Mouse (Mus musculus) hindbrain, postnatal 0 days (tissue): ENCODE results near the gene Mgat1. TPM values are rescaled to one million over a fixed set of nuclear protein-coding genes. Genes with fewer than 3 reads are reported as not detected.

Source experiments
- ATAC-seq: fragments of 200-750 bp; cut with Nextera tagmentation; 2 replicates; pipeline ENCODE4 v1.8.0; 2017; ENCODE audit warnings: mild to moderate bottlenecking, moderate TSS enrichment, moderate library complexity
- DNase-seq: peaks from one replicate; pipeline ENCODE4 v3.0.0-alpha.2; 2015; ENCODE audit warnings: low spot score
- H3K27ac ChIP-seq: fragments of 300-500 bp; sonication (generic); 2 replicates; pipeline ENCODE4 v1.5.1; 2014; ENCODE audit warnings: mild to moderate bottlenecking
- H3K27me3 ChIP-seq: fragments of 300-500 bp; sonication (generic); 2 replicates; pipeline ENCODE4 v1.6.1; 2014; ENCODE audit warnings: low read length, mixed read lengths; ENCODE audit not compliant: insufficient read depth
- H3K36me3 ChIP-seq: fragments of 300-500 bp; sonication (generic); 2 replicates; pipeline ENCODE4 v1.6.1; 2014; ENCODE audit warnings: low read length, mixed read lengths; ENCODE audit not compliant: insufficient read depth
- H3K4me1 ChIP-seq: fragments of 300-500 bp; sonication (generic); 2 replicates; pipeline ENCODE4 v1.6.1; 2014; ENCODE audit warnings: antibody characterized with exemption, low read length, mixed read lengths; ENCODE audit not compliant: insufficient read depth
- H3K4me2 ChIP-seq: fragments of 300-500 bp; sonication (generic); 2 replicates; pipeline ENCODE4 v1.6.1; 2014; ENCODE audit warnings: low read depth, mild to moderate bottlenecking, low read length, moderate library complexity, mixed read lengths
- H3K4me3 ChIP-seq: fragments of 300-500 bp; sonication (generic); 2 replicates; pipeline ENCODE4 v1.5.1; 2014; ENCODE audit warnings: low read length
- H3K9ac ChIP-seq: fragments of 300-500 bp; sonication (generic); replicated peaks from 2 replicates; pipeline ENCODE4 v1.6.1; 2014; ENCODE audit warnings: mild to moderate bottlenecking, low read length, moderate library complexity, mixed read lengths
- H3K9me3 ChIP-seq: fragments of 300-500 bp; sonication (generic); 2 replicates; pipeline ENCODE4 v1.6.1; 2016; ENCODE audit warnings: low read length, mixed read lengths
- CTCF ChIP-seq: IDR thresholded peaks from 2 replicates; pipeline ENCODE4 v1.5.1; 2016; ENCODE audit warnings: antibody characterized with exemption, control low read depth, low read depth
- WGBS: fragments of 180-500 bp; shearing (Covaris S2); extraction: QIAGEN DNeasy Blood & Tissue Kit; methylation state at CpG from one replicate; pipeline ENCODE4 v1.1.7; 2014; 5-methylcytosine and 5-hydroxymethylcytosine counted together
- polyA plus RNA-seq: library from polyadenylated mRNA; unstranded; fragments of >200 nt; fragmentation: Nextera tagmentation; extraction: Ambion mirVana; gene quantifications from 2 replicates; pipeline ENCODE4 v1.2.1, GENCODE M21; 2015
- total RNA-seq: library from RNA; depleted of rRNA; stranded (reverse); fragments of >200 nt; gene quantifications from 2 replicates; pipeline ENCODE4 v1.2.3, GENCODE M21; 2014

Gene Mgat1
- total and polyA plus RNA-seq, 2 experiments from 2014 or later = 35.3 to 87.4 TPM

- no peak overlapping the region for H3K9ac ChIP-seq
- H3K27me3 ChIP-seq = no peaks in the 10 kb centered on the region
- no peak overlapping the region for H3K27ac ChIP-seq
- H3K36me3 ChIP-seq = peaks cover 13% of the 10 kb centered on the region; the same call in 1 of the 2 replicates
- H3K9me3 ChIP-seq = no peaks in the 10 kb centered on the region
- whole genome bisulfite sequencing = 88% methylated on average over 21 of the region's 21 CpGs
- ATAC-seq (no peak), DNase-seq (no peak)
- no peak overlapping the region for H3K4me3 ChIP-seq
- no peak overlapping the region for H3K4me2 ChIP-seq
- no peak for TF ChIP-seq CTCF
- H3K4me1 ChIP-seq = no peaks in the 10 kb centered on the region
These were observed 16.8 kb downstream of the Mgat1 start for GRCm38 (mm10) chr11:49260598-49261312.

DNA sequence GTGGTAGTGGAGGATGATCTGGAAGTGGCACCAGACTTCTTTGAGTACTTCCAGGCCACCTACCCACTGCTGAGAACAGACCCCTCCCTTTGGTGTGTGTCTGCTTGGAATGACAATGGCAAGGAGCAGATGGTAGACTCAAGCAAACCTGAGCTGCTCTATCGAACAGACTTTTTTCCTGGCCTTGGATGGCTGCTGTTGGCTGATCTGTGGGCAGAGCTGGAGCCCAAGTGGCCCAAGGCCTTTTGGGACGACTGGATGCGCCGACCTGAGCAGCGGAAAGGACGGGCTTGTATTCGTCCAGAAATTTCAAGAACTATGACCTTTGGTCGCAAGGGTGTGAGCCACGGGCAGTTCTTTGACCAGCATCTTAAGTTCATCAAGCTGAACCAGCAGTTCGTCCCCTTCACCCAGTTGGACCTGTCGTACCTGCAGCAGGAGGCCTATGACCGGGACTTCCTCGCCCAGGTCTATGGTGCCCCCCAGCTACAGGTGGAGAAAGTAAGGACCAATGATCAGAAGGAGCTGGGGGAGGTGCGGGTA lies 17.4 kb downstream of the Mgat1 start:
- 89% methylated on average over 14 of the region's 14 CpGs for WGBS
- no peak overlapping the region for H3K27ac ChIP-seq
- H3K4me1 ChIP-seq = no peaks in the 10 kb centered on the region
- no peak overlapping the region for H3K4me2 ChIP-seq
- no peaks in the 10 kb centered on the region for H3K9me3 ChIP-seq
- DNase-seq (no peak), ATAC-seq (no peak)
- H3K9ac ChIP-seq = no peak overlapping the region
- TF ChIP-seq CTCF = no peak
- H3K36me3 ChIP-seq = peaks cover 13% of the 10 kb centered on the region; the same call in 1 of the 2 replicates
- H3K27me3 ChIP-seq = no peaks in the 10 kb centered on the region
- H3K4me3 ChIP-seq = no peak overlapping the region

DNA sequence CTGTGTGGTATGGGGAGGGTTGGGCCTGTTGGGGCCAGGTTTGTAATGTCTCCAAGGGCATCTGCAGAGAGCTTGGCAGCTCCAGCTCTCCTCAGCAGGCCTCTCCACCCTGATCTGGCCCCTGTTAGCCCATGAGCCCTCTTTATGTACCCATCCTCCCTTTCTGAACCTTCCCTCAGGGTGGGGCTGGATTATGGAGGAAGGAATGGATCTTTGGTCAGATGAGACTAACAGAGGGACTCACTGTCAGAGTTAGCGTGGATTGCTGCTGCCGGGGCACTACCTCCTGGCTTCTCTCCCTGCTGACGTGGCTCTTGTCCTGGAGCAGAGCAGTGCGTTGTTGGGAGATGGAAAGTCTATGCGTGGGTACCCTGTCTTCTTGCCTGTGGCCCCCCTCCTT lies 18.3 kb downstream of the Mgat1 start:
- H3K36me3 ChIP-seq = peaks cover 13% of the 10 kb centered on the region; the same call in 1 of the 2 replicates
- no peak overlapping the region for H3K27ac ChIP-seq
- H3K27me3 ChIP-seq = no peaks in the 10 kb centered on the region
- WGBS = 77% methylated on average over 5 of the region's 5 CpGs
- DNase-seq = no peak
- H3K4me2 ChIP-seq = no peak overlapping the region
- H3K4me1 ChIP-seq = no peaks in the 10 kb centered on the region
- H3K9me3 ChIP-seq = no peaks in the 10 kb centered on the region
- H3K4me3 ChIP-seq = no peak overlapping the region
- no peak for TF ChIP-seq CTCF
- ATAC-seq = no peak
- H3K9ac ChIP-seq = no peak overlapping the region

- Histone ChIP-seq H3K9ac (no peak overlapping the region), H3K27me3 (no peaks in the 10 kb centered on the region), H3K27ac (no peak overlapping the region), H3K4me3 (no peak overlapping the region), H3K9me3 (no peaks in the 10 kb centered on the region), H3K4me1 (no peaks in the 10 kb centered on the region), H3K36me3 (peaks cover 13% of the 10 kb centered on the region; the same call in 1 of the 2 replicates), H3K4me2 (no peak overlapping the region)
- 86% methylated on average over 6 of the region's 6 CpGs for WGBS
- ATAC-seq (no peak), DNase-seq (no peak)
- TF ChIP-seq CTCF = no peak
These were observed 19.2 kb downstream of the Mgat1 start for GRCm38 (mm10) chr11:49263149-49263548.

DNA sequence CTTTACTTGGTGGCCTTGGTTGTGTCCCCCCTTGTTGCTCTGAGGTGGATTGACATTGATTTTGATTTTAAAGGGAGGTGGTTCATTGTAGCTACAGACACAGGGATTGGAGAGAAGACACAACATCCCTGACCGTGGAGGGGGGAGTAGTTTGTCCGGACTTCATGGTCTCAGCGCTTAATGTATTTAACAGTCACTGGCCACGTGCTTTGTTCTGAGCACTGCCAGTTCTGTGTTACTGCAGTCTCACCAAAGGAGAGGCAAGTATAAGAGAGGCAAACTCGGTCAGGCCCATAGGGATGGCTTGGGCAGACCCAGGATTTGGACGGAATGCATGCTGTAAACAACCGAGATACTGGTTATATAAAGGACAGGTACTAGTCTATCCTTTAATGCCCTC lies 20.1 kb downstream of the Mgat1 start:
- WGBS = 91% methylated on average over 7 of the region's 7 CpGs
- TF ChIP-seq CTCF = no peak

GRCm38 (mm10) chr11:49264622-49265021 lies 20.6 kb downstream of the Mgat1 start:
- no peak overlapping the region for H3K4me2 ChIP-seq
- H3K27me3 ChIP-seq = no peaks in the 10 kb centered on the region
- no peak for TF ChIP-seq CTCF
- H3K9ac ChIP-seq = no peak overlapping the region
- ATAC-seq (no peak), DNase-seq (no peak)
- no peaks in the 10 kb centered on the region for H3K4me1 ChIP-seq
- no peaks in the 10 kb centered on the region for H3K9me3 ChIP-seq
- WGBS = 85% methylated on average over 11 of the region's 11 CpGs
- peaks cover 13% of the 10 kb centered on the region; the same call in 1 of the 2 replicates for H3K36me3 ChIP-seq
- H3K27ac ChIP-seq = no peak overlapping the region
- H3K4me3 ChIP-seq = no peak overlapping the region

More for the DNA sequence above, 20.1 kb downstream of the Mgat1 start:
- DNase-seq = no peak
- Histone ChIP-seq H3K9me3 (no peaks in the 10 kb centered on the region), H3K4me3 (no peak overlapping the region), H3K4me2 (no peak overlapping the region), H3K36me3 (peaks cover 13% of the 10 kb centered on the region; the same call in 1 of the 2 replicates), H3K4me1 (no peaks in the 10 kb centered on the region), H3K9ac (no peak overlapping the region), H3K27ac (no peak overlapping the region), H3K27me3 (no peaks in the 10 kb centered on the region)
- no peak for ATAC-seq

DNA sequence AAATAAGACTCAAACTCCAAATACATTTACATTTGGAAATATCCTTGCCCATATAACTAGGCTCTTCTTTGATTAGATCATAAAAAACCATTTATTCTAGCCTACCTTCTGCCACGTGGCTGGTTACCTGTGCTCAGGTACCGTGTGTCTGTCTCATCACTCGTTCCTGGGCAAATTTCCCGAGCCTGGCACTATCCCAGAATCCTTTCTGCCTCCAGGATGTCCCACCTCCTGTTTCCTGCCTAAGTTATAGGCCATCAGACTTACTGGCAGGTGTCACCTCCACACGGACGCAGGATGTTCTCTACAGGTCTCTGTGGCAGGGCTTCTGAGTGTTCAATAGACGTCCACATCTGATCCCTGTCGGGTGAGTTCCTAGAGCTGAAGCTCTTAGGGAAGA lies 21.1 kb downstream of the Mgat1 start:
- Histone ChIP-seq H3K4me1 (no peaks in the 10 kb centered on the region), H3K9ac (no peak overlapping the region), H3K27ac (no peak overlapping the region), H3K4me3 (no peak overlapping the region), H3K9me3 (no peaks in the 10 kb centered on the region), H3K27me3 (no peaks in the 10 kb centered on the region), H3K36me3 (peaks cover 13% of the 10 kb centered on the region; the same call in 1 of the 2 replicates), H3K4me2 (no peak overlapping the region)
- DNase-seq (no peak), ATAC-seq (no peak)
- 79% methylated on average over 8 of the region's 8 CpGs for WGBS
- no peak for TF ChIP-seq CTCF
